Mouse (Mus musculus) heart, embryonic 12.5 days (tissue): ENCODE results near the gene Cox10. TPM values are rescaled to one million over a fixed set of nuclear protein-coding genes. Genes with fewer than 3 reads are reported as not detected.

ENCODE experiments used
- ATAC-seq: fragments of 200-750 bp; cut with Nextera tagmentation; 2 replicates; pipeline ENCODE4 v1.8.0; 2017; ENCODE audit warnings: moderate TSS enrichment, moderate library complexity; ENCODE audit not compliant: insufficient number of reproducible peaks, low FRiP score
- H3K27ac ChIP-seq: fragments of 300-500 bp; sonication (generic); 2 replicates; pipeline ENCODE4 v1.5.1; 2016; ENCODE audit warnings: mild to moderate bottlenecking, moderate library complexity; ENCODE audit not compliant: poor library complexity, severe bottlenecking
- H3K27me3 ChIP-seq: fragments of 300-500 bp; sonication (generic); replicated peaks from 2 replicates; pipeline ENCODE4 v1.6.1; 2016; ENCODE audit warnings: mild to moderate bottlenecking, moderate library complexity
- H3K36me3 ChIP-seq: fragments of 300-500 bp; sonication (generic); 2 replicates; pipeline ENCODE4 v1.6.1; 2016; ENCODE audit warnings: mild to moderate bottlenecking, moderate library complexity
- H3K4me1 ChIP-seq: fragments of 300-500 bp; sonication (generic); replicated peaks from 2 replicates; pipeline ENCODE4 v1.6.1; 2016; ENCODE audit warnings: mild to moderate bottlenecking
- H3K4me2 ChIP-seq: fragments of 300-500 bp; sonication (generic); 2 replicates; pipeline ENCODE4 v1.6.1; 2016; ENCODE audit warnings: mild to moderate bottlenecking, moderate library complexity
- H3K4me3 ChIP-seq: fragments of 300-500 bp; sonication (generic); 2 replicates; pipeline ENCODE4 v1.5.1; 2016; ENCODE audit warnings: mild to moderate bottlenecking
- H3K9ac ChIP-seq: fragments of 300-500 bp; sonication (generic); 2 replicates; pipeline ENCODE4 v1.6.1; 2016; ENCODE audit warnings: mild to moderate bottlenecking, moderate library complexity
- H3K9me3 ChIP-seq: fragments of 300-500 bp; sonication (generic); replicated peaks from 2 replicates; pipeline ENCODE4 v1.6.1; 2016; ENCODE audit warnings: mild to moderate bottlenecking, moderate library complexity
- WGBS: fragments of 180-500 bp; shearing (Covaris S2); methylation state at CpG from one replicate; pipeline ENCODE4 v1.1.7; 2016; 5-methylcytosine and 5-hydroxymethylcytosine counted together
- polyA plus RNA-seq: library from polyadenylated mRNA; unstranded; fragments of >200 nt; fragmentation: Nextera tagmentation; extraction: Ambion mirVana; gene quantifications from 2 replicates; pipeline ENCODE4 v1.2.1, GENCODE M21; 2016

Gene Cox10
- polyA plus RNA-seq, 1 experiment from 2014 or later, result 32.3 TPM

DNA sequence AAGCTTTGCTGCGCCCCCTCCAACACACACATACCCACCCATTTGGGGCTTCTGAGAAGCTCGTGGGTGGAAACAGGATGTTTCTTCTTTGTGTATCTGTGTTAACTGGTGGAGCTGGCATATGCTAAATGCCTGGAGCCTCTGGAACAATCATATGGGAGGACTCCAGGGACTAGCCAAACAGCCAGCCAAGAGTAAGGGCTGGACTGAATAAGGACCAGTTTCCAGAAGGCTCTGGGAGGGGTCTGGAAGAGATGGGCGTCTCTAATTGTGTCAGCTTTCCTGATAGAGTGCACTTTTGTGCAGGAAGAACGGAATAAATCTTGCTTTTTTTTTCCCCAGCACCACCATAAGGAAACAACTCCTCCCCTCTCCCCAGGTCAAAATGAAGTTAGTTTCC lies 165.3 kb downstream of the Cox10 start:
- peak overlapping the region; percentile 19; the same call in 1 of the 2 replicates for H3K27ac ChIP-seq
- 32% methylated on average over 4 of the region's 4 CpGs for WGBS
- peaks cover 24% of the 10 kb centered on the region for H3K4me1 ChIP-seq
- peak overlapping the region; percentile 44 for H3K4me3 ChIP-seq
- peak; percentile 48; the same call in 1 of the 2 replicates for ATAC-seq
- H3K4me2 ChIP-seq, result peak overlapping the region; percentile 80
- H3K9ac ChIP-seq, result peak overlapping the region; percentile 24; the same call in 1 of the 2 replicates
- peaks cover 9% of the 10 kb centered on the region for H3K27me3 ChIP-seq
- no peaks in the 10 kb centered on the region for H3K9me3 ChIP-seq
- H3K36me3 ChIP-seq, result no peaks in the 10 kb centered on the region

Other genes with a start within 250 kb of the Cox10 start
- 3.9 and 4.6 TPM in 2 replicates for gene Hs3st3b1, start 157.2 kb downstream of the Cox10 start, polyA plus RNA-seq